Mouse (Mus musculus): ENCODE results near the gene Slc16a2.

DNA sequence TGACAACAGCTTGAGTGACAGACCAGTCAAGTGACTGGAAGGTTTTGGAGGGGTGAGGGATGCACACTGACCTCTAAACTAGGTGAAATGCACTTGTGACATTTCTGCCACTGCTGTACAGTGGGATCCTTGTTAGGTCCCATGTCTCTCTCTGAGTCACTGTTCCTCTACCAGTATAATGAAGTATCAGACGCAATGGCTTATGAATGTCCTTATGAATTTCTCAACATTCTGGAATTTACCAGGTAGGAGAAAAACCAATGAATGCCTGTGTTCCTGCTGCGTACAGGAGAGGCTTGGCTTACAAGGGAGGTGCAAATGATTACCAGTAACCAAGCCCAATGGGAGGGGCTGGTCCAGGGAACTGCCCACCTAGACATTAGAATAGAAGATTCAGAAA lies 30.5 kb downstream of the Slc16a2 start:
- no peak for TF ChIP-seq CTCF (IDR thresholded peaks at IDR 0.05)
- TF ChIP-seq EP300 (IDR thresholded peaks at IDR 0.05), result no peak

Data from lung, postnatal 0 days (tissue).